Mouse (Mus musculus) adrenal gland, adult 18-20 months (tissue): ENCODE measurements around the gene Lama5. TPM values are rescaled to one million over a fixed set of nuclear protein-coding genes. Genes with fewer than 3 reads are reported as not detected.

Source experiments
- DNase-seq, 2 experiments: peaks; one replicate each; pipeline ENCODE4 v3.0.0; 2021 to 2022; ENCODE audit warnings: low spot score in 2 of 2
- total RNA-seq, 2 experiments: library from RNA; stranded (reverse); gene quantifications; 1 replicate in 1 of 2; 2 replicates in 1 of 2; pipeline ENCODE4 v1.2.3; 2021

Lama5 gene
- total RNA-seq, 2 experiments from 2014 or later = 31.5 to 61.3 TPM

GRCm38 (mm10) chr2:180255701-180256100 is 30.0 kb upstream of the Lama5 start:
- DNase-seq = no peak

DNA sequence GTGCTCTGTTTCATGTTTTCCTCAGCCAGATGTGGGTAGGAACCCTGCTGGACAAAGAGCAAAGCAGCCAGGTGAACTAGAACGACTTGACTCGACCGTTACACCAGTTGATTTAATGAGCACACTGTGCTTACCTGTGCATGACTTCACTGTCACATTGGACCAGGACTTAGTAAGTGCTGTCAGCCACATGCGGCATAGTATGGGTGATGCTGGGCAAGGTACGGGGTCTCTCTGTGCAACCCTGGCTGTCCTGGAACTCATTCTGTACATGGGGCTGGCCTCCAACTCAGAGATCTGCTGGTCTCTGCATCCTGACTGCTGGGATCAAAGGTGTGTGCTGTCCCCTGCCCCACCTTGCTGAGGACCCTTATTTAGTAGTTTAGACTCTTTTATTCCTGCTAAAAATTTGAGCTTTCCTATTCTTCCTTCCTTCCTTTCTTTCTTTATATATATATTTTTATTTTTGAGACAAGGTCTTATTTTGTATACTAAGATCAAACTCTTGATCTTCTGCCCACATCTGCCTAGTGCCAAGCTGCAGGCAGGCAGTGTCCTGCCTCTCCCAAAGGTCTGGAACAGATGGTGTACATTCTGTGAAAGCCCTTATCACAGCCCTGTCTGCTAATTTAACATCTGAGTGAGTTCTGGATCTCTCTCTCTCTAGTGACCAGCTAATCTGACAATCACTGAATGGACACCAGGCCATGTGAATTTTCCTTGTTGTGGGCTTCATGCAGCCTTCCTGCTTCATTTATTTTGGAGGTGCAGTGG is 29.0 kb upstream of the Lama5 start:
- no peak for DNase-seq

- DNase-seq = no peak
Measured at GRCm38 (mm10) chr2:180251838-180252237, 26.2 kb upstream of the Lama5 start.

DNA sequence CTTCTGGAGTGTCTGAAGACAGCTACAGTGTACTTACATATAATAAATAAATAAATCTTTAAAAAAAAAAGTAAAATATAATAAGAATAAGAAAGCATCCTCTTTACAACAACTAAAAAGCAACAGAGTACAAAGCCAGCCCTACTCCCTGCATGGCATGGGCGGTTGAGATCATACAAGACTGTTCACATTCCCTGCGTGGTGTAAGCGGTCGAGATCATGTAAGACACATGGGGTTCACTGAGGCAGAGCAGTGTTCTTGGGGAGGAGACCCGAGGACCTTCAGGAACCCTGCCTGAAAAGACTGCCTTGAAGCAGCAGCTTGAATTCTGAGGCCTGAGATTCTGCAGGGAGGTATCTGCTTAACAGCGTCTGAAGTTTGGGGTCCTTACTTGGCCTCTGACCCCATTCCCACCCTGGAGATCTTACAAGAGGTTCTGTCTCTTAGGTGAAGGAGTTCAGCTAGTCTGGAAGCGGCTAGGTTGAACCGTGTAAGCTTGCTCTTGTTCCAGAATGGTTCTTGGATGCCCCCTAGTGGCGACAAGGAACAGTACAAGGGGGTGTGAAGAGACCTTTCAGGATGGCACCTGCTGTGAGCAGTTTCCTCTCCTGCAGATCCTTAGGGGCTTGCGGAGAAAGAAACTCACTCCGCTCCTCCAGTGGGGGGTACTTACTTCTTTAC is 25.4 kb upstream of the Lama5 start:
- DNase-seq = peak; percentile 75 to 78

- no peak for DNase-seq
Measured at GRCm38 (mm10) chr2:180248947-180249660, 23.4 kb upstream of the Lama5 start.

DNA sequence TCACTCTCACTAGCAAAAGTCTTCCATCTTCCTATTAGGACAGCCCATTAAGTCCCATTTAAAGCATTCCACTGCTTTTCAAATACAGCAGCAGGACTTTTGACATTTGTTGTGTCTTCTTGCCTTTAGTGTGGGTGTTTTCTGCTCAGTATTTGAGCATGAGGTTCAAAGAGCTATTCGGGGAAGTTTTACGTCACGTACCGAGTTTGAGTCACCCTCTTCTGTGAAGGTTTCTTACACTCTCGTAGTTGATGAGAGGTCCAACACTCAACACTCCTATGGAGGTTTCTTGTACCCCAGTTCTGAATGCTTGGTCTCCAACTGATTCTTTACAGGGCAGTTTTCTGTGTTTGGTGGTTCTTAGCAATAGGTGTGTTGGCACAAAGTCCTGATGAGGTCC is 22.3 kb upstream of the Lama5 start:
- DNase-seq = no peak

DNA sequence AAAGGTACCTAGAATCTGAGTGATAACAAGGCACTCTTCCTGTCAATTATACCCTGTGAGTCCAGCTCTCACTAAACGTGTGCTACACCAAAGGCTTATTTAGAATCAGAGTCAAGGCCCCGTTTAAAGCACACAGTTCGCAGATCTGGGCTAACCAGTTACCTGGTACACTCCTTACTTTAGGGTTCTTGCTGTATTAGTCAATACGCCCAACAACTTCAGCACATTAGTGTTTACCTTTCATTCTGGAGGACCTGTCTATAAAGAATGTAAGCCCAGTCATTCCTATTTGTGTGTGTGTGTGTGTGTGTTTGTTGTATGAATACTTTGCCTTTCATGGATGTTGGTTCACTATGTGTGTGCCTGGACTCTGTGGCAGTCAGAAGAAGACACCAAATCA is 17.4 kb upstream of the Lama5 start:
- no peak for DNase-seq

- DNase-seq = no peak
Measured at GRCm38 (mm10) chr2:180238591-180238990, 12.9 kb upstream of the Lama5 start.

DNA sequence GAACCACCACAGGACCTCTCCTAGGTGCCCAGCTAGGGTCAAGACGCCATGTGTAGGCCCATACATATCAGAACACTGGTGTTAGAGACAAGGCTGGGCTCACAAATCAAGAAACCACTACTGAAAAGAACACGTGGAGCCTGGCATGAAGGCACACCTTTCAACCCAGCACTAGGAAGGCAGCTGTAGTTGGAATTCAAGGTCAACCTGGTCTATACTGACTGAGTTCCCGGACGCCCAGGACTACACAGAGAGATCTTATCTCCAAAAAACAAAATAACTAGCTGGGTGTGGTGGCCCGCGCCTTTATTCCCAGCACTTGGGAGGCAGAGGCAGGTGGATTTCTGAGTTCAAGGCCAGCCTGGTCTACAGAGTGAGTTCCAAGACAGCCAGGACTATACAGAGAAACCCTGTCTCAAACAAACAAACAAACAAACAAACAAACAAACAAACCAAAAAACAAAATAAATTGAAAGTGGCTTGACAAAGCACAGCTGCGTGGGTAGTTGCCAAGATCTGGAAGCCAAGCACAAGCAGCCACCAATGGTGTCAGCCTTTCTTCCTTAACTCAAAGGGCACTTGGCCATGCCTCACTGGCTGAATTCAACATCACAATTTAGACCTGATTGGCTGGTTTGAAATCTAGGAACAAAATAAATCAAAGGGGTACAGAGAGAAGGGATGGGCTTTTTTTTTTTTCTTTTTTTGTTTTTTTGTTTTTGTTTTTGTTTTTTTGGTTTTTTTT is 12.1 kb upstream of the Lama5 start:
- no peak for DNase-seq

DNA sequence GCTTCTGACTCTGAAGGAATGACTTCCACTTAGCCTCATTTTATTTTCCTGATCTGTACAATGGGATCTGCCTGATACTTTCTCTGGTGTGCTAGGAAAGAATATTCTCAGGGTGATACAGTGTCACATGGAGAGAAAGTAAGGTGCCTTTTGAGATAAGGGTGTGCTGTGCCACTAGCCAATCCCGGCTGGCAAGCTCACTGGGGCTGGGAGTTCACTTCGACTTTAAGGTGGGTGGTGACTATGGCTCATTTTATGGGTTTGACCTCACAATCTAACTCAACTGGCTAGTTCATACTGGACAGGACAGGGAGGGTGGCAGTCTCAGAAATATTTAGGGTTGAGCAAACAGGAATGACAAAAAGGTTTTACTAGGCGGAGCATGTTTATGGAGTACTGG is 11.3 kb upstream of the Lama5 start:
- no peak for DNase-seq

GRCm38 (mm10) chr2:180236500-180236899 is 10.8 kb upstream of the Lama5 start:
- no peak for DNase-seq

- no peak for DNase-seq
Measured at GRCm38 (mm10) chr2:180235788-180236187, 10.1 kb upstream of the Lama5 start.

GRCm38 (mm10) chr2:180234980-180235379 is 9.3 kb upstream of the Lama5 start:
- no peak for DNase-seq

DNA sequence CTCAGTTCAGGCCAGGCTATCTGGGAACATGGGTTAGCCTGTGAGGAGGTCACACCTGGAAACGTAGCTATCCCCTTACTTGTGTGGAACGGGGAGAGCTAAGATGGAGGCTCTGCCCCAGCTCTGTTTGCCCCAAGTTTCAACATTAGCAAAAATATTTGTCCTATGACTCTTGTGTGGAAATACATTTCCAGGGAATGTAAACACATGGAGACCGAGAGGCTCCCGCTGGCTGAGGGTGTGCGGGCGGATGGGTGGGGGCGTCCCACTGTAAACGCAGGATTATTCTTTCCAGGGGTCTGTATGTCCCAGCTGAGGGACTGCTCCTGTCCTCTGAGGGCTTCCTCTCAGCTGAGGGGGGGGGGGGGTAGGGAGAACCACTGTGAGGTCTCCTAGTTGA is 8.7 kb upstream of the Lama5 start:
- DNase-seq = no peak

DNA sequence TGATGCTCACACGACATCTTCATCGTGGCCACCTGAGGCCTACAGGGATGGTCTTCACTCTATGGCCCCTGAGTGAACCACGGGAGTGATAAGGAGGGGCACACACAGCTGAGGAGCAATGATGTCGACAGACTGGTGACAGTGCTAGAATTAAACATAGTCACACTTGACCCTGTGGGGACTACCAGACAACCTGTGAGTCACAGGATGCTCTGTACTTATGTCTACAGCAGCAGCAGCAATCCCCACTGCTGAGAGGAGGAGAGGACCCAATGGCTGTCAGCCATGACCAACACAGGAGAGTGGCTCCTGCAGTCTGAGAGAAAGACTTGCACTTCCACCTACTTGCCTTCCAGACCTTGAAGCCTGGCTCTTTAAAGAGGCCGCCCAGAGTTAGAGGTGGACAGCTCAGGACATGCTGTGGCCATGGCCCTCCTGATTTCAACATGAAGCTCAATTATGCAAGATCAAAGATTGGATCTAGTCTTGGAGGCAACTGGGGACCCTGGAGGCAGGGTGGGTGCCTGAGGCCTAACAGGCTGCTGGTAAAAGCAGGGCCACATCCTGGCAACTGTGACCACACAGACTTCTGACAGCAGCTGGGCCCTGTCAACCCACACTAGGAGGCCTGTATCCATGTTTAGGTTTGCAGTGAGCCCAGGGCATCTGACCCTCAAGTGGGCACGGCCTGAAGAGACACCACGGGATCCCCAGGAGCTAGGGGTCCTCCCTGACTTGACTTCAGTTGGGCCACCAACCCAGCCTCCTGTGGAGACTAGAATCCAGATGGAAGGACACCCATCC is 7.6 kb upstream of the Lama5 start:
- DNase-seq = no peak

DNA sequence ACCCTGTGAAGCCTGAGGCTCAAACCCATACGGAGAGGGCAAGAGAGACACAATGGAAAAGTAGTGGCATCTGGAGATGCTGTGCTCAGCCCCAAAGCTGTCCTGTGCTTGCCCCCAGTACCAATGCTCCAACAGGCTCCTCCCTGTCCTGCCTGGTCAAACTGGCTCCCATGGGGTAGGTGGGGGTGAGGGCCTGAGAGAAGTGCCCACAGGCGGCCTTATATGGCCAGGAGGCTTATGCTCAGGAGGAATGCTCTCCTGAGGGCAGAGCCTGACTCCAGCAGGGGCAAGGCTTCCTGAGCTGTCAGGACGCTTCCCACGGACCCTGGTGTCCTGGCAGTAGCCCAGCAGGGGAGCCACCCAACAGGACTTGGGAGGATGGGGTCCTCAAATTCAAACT is 4.8 kb upstream of the Lama5 start:
- no peak for DNase-seq

DNA sequence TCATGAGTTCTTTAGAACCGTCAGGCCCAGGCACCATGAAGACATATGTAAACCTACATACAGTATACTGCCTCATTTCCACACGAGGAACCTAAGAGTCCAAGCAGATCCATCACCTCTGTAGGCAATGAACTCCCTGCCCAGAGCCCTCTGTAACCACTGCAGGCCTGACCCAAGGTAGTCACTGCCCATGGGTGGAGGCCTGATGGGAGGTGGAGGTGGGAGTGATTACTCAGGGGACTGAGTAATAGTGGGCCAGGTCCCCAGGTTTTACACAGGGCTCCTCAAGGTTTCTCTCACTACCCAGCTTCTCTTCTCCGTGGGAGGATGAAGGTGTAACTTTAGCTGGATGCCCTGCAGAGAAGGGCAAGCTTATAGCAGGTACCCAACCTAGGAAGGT is 3.5 kb upstream of the Lama5 start:
- DNase-seq = no peak

- DNase-seq = peak in 1 of 2 experiments; percentile 62
Measured at GRCm38 (mm10) chr2:180228592-180228991, 2.9 kb upstream of the Lama5 start.

DNA sequence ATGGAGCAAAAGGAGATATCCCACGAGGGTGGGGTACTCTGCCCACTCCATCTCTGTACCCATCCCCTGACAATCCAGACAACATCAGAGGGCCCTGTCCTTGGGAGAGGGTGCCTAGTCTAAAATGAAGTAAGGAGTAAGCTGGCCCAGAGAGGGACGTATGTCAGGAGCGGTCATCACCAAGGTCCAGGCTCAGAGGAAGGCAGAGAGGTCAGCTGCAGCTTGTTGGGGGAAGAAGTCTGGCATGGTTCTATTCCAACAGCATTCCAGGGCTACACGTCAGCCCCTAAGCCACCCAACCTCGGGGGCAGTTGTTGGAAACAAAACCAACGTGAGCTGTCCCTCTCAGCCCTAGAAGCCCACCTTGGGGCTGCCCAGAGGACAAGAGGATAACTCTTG is 2.4 kb upstream of the Lama5 start:
- peak in 1 of 2 experiments; percentile 26 for DNase-seq

DNA sequence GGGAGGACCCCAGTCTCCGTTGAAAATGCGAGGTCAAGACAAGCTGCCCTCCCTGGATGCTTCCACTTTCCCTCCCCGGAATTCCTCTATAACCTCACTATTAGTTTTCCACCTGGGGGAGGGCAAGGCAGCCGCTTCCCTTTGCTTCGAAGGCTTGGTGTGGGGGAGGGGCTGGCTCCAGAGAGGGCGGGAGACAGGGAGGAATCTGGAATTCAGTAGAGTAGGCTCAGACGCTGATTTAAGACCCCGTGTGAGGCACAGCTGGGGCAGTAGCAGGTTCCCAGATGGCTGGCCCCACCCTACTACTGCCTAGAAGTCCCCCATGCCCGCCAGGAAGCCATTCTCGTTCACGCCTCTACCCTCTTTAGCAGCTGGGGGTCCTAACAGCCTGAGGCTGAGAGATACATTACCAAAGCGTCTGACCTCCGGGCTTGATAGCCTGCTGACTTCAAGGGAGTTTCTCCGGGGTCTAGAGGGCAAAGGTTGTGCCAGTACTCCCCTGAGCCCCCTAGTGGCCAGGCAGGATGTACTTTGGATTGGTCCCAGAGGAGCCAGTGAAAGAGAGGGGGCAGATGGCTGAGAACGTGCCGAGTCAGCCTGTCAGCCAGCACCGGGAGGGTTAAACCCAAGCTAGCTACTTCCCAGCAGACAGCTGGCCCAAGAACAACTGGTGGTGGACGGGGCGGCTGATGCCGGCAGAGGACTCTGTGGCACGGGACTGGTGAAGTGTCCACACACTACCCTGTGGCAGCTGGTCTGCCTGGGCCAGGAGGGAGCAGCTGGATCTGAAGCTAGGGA is 1.8 kb upstream of the Lama5 start:
- peak; percentile 64 to 70 for DNase-seq
